Mouse (Mus musculus) heart, adult 2 months (tissue): ENCODE results near the gene Nrxn3.

Source experiments
- CTCF ChIP-seq: fragments of 200-600 bp; IDR thresholded peaks from 2 replicates; pipeline ENCODE4 v1.8.1; 2022; ENCODE audit warnings: antibody characterized with exemption, mild to moderate bottlenecking, moderate library complexity
- EP300 ChIP-seq: fragments of 200-500 bp; IDR thresholded peaks from 2 replicates; pipeline ENCODE4 v1.6.1; 2011; ENCODE audit warnings: low read depth, low read length, control low read depth; ENCODE audit not compliant: insufficient read depth

DNA sequence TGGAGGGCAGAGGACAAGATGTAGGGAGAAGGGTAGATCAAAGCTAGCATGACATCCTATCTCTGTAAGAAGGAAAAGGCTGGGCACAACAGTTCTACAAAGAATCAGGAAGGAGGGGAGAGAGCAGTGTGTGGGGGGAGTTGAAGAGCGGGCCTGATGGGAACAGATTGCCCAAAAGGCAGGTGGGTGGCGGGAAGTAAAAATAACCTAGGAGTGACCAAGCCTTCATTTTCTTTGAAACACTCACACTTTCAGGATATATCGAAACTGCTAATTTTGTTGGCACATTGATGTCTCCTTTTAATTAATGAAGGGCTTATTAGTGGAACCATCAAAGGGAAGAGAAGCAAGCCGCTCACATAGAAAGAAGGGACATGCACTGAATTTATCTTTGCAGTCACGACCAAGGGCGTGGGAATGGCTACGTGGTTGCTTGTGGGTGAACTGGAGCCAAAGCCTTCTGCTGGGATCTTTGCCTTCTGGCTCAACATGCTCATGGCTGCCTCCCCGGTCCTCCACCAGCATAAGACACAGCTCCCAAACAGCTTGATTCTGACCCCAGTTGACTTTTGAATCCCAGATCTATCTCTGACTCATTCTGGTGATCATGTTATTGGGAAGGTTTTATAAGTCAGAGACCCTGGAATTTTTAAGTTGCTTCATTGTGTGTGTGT is 371.3 kb downstream of the Nrxn3 start:
- TF ChIP-seq EP300 = no peak
- no peak for TF ChIP-seq CTCF
